Mouse (Mus musculus): ENCODE data around the gene Cyp2c29. TPM values are rescaled to one million over a fixed set of nuclear protein-coding genes. Genes with fewer than 3 reads are reported as not detected.
"Not testable (repeated sequence)": the region's sequence is repeated elsewhere in the genome, so short reads cannot be mapped to it uniquely, and the experiment has no call there.

The Cyp2c29 gene
- polyA plus RNA-seq (2012; rRNA removed), result 0.08 TPM in 1 of 2 replicates, not detected in the other

- not testable (repeated sequence) for H3K4me3 ChIP-seq (ENCODE audit: insufficient read depth, low read depth, low read length); H3K4me1 ChIP-seq (ENCODE audit: control insufficient read depth, insufficient read depth, low read length); DNase-seq; H3K36me3 ChIP-seq (ENCODE audit: control insufficient read depth, insufficient read depth, low read length); H3K27ac ChIP-seq (ENCODE audit: insufficient read depth, low read depth, low read length); H3K27me3 ChIP-seq (replicated peaks; ENCODE audit: control insufficient read depth, insufficient read depth, low read length)
- WGBS, result no CpG with 5 or more reads among the region's 1 CpGs
These were observed at the start of gene Cyp2c29 for GRCm38 (mm10) chr19:39269105-39269504. TSS of gene Cyp2c29 (plus strand) at chr19:39269405.

- 75% methylated on average over 2 of the region's 2 CpGs for WGBS
- H3K27ac ChIP-seq (ENCODE audit: insufficient read depth, low read depth, low read length); H3K4me3 ChIP-seq (ENCODE audit: insufficient read depth, low read depth, low read length); H3K4me1 ChIP-seq (ENCODE audit: control insufficient read depth, insufficient read depth, low read length); H3K27me3 ChIP-seq (replicated peaks; ENCODE audit: control insufficient read depth, insufficient read depth, low read length); DNase-seq; H3K36me3 ChIP-seq (ENCODE audit: control insufficient read depth, insufficient read depth, low read length): not testable (repeated sequence)
These were observed 2.2 kb upstream of the Cyp2c29 start for GRCm38 (mm10) chr19:39267036-39267435.

- TF ChIP-seq CTCF (conservative IDR thresholded peaks at IDR 0.05; ENCODE audit: insufficient read depth, insufficient read length, low read depth, low read length) (no peak), POLR2A (IDR thresholded peaks at IDR 0.05; ENCODE audit: low read depth, low read length) (no peak)
- no peak for DNase-seq
- Histone ChIP-seq H3K27ac (ENCODE audit: insufficient read depth, low read depth, low read length) (no peak overlapping the region), H3K4me1 (ENCODE audit: control insufficient read depth, insufficient read depth, low read length) (no peaks in the 10 kb centered on the region), H3K4me3 (ENCODE audit: insufficient read depth, low read depth, low read length) (no peak overlapping the region), H3K36me3 (ENCODE audit: control insufficient read depth, insufficient read depth, low read length) (no peaks in the 10 kb centered on the region), H3K27me3 (replicated peaks; ENCODE audit: control insufficient read depth, insufficient read depth, low read length) (no peaks in the 10 kb centered on the region)
These were observed 13.6 kb downstream of the Cyp2c29 start for GRCm38 (mm10) chr19:39282801-39283200.

GRCm38 (mm10) chr19:39285637-39286036, 16.4 kb downstream of the Cyp2c29 start:
- no peak for DNase-seq
- Histone ChIP-seq H3K36me3 (ENCODE audit: control insufficient read depth, insufficient read depth, low read length) (no peaks in the 10 kb centered on the region), H3K27me3 (replicated peaks; ENCODE audit: control insufficient read depth, insufficient read depth, low read length) (no peaks in the 10 kb centered on the region), H3K27ac (ENCODE audit: insufficient read depth, low read depth, low read length) (no peak overlapping the region), H3K4me3 (ENCODE audit: insufficient read depth, low read depth, low read length) (no peak overlapping the region), H3K4me1 (ENCODE audit: control insufficient read depth, insufficient read depth, low read length) (no peaks in the 10 kb centered on the region)
- TF ChIP-seq CTCF (conservative IDR thresholded peaks at IDR 0.05; ENCODE audit: insufficient read depth, insufficient read length, low read depth, low read length), result no peak
- no peak for TF ChIP-seq POLR2A (IDR thresholded peaks at IDR 0.05; ENCODE audit: low read depth, low read length)

GRCm38 (mm10) chr19:39286825-39287224, 17.6 kb downstream of the Cyp2c29 start:
- 71% methylated on average over 4 of the region's 4 CpGs for WGBS
- TF ChIP-seq POLR2A (IDR thresholded peaks at IDR 0.05; ENCODE audit: low read depth, low read length) (no peak), CTCF (conservative IDR thresholded peaks at IDR 0.05; ENCODE audit: insufficient read depth, insufficient read length, low read depth, low read length) (no peak)
- no peaks in the 10 kb centered on the region for H3K4me1 ChIP-seq (ENCODE audit: control insufficient read depth, insufficient read depth, low read length)

GRCm38 (mm10) chr19:39288978-39289377, 19.8 kb downstream of the Cyp2c29 start:
- Histone ChIP-seq H3K4me3 (ENCODE audit: insufficient read depth, low read depth, low read length) (no peak overlapping the region), H3K36me3 (ENCODE audit: control insufficient read depth, insufficient read depth, low read length) (no peaks in the 10 kb centered on the region), H3K4me1 (ENCODE audit: control insufficient read depth, insufficient read depth, low read length) (no peaks in the 10 kb centered on the region), H3K27me3 (replicated peaks; ENCODE audit: control insufficient read depth, insufficient read depth, low read length) (no peaks in the 10 kb centered on the region), H3K27ac (ENCODE audit: insufficient read depth, low read depth, low read length) (no peak overlapping the region)
- DNase-seq, result no peak
- no peak for TF ChIP-seq POLR2A (IDR thresholded peaks at IDR 0.05; ENCODE audit: low read depth, low read length)
- 58% methylated on average over 3 of the region's 3 CpGs for WGBS

More at GRCm38 (mm10) chr19:39286825-39287224, 17.6 kb downstream of the Cyp2c29 start:
- Histone ChIP-seq H3K36me3 (ENCODE audit: control insufficient read depth, insufficient read depth, low read length) (no peaks in the 10 kb centered on the region), H3K4me3 (ENCODE audit: insufficient read depth, low read depth, low read length) (no peak overlapping the region), H3K27me3 (replicated peaks; ENCODE audit: control insufficient read depth, insufficient read depth, low read length) (no peaks in the 10 kb centered on the region), H3K27ac (ENCODE audit: insufficient read depth, low read depth, low read length) (no peak overlapping the region)
- no peak for DNase-seq

Other genes starting within 250 kb of the Cyp2c29 start
- not detected in 2 replicates for gene Cyp2c65, start 208.4 kb upstream of the Cyp2c29 start, polyA plus RNA-seq (2012; rRNA removed)
- gene Cyp2c66, start 155.5 kb upstream of the Cyp2c29 start, polyA plus RNA-seq (2012; rRNA removed), result not detected in 2 replicates
- gene Cyp2c38, start 193.7 kb downstream of the Cyp2c29 start, polyA plus RNA-seq (2012; rRNA removed), result 0.06 TPM in 1 of 2 replicates, not detected in the other
- not detected in 2 replicates for gene Cyp2c39, start 241.5 kb downstream of the Cyp2c29 start, polyA plus RNA-seq (2012; rRNA removed)

Measured in kidney, adult 2 months (tissue).